Mouse (Mus musculus) cerebellum, adult 9-10 months (tissue): ENCODE data around the gene Nudcd2.
A peak's percentile ranks its signal among the peaks of the same experiment; 100 is the strongest.
"Not testable (repeated sequence)": the region's sequence is repeated elsewhere in the genome, so short reads cannot be mapped to it uniquely, and the experiment has no call there.

ENCODE experiments used
- DNase-seq: peaks from one replicate; pipeline ENCODE4 v3.0.0; 2022

Gene Nudcd2

GRCm38 (mm10) chr11:40733339-40734174 is at the start of gene Nudcd2, which contains the start of gene Hmmr:
TSS of gene Nudcd2 (plus strand) at chr11:40733667.
TSS of gene Hmmr (minus strand) at chr11:40733422.
- peak; percentile 98 for DNase-seq

- no peak for DNase-seq
Observed at GRCm38 (mm10) chr11:40690444-40691127, 42.9 kb upstream of the Nudcd2 start.

- peak; percentile 57 for DNase-seq
Observed at GRCm38 (mm10) chr11:40692101-40692509, 41.4 kb upstream of the Nudcd2 start.

- DNase-seq: peak; percentile 93
Observed at GRCm38 (mm10) chr11:40692511-40693365, 40.7 kb upstream of the Nudcd2 start.

- peak; percentile 68 for DNase-seq
Observed at GRCm38 (mm10) chr11:40693366-40693951, 40.0 kb upstream of the Nudcd2 start.

- DNase-seq: peak; percentile 85
Observed at GRCm38 (mm10) chr11:40694311-40695087, 39.0 kb upstream of the Nudcd2 start.

GRCm38 (mm10) chr11:40695103-40695502 is 38.4 kb upstream of the Nudcd2 start, which contains the start of gene Mat2b:
TSS of gene Mat2b (minus strand) at chr11:40695203.
- no peak for DNase-seq

- not testable (repeated sequence) for DNase-seq
Observed at GRCm38 (mm10) chr11:40709899-40710298, 23.6 kb upstream of the Nudcd2 start.

- no peak for DNase-seq
Observed at GRCm38 (mm10) chr11:40713858-40714257, 19.6 kb upstream of the Nudcd2 start.

GRCm38 (mm10) chr11:40715524-40715923 is 17.9 kb upstream of the Nudcd2 start:
- DNase-seq: no peak

- DNase-seq: no peak
Observed at GRCm38 (mm10) chr11:40718324-40718723, 15.1 kb upstream of the Nudcd2 start.

- DNase-seq: peak; percentile 27
Observed at GRCm38 (mm10) chr11:40732997-40733338, 499 bp upstream of the Nudcd2 start.

GRCm38 (mm10) chr11:40734251-40734752 is 835 bp downstream of the Nudcd2 start:
- no peak for DNase-seq

GRCm38 (mm10) chr11:40737369-40737768 is 3.9 kb downstream of the Nudcd2 start:
- DNase-seq: no peak

GRCm38 (mm10) chr11:40741605-40742262 is 8.3 kb downstream of the Nudcd2 start:
- no peak for DNase-seq

GRCm38 (mm10) chr11:40744348-40744747 is 10.9 kb downstream of the Nudcd2 start:
- DNase-seq: no peak

- DNase-seq: no peak
Observed at GRCm38 (mm10) chr11:40746361-40746760, 12.9 kb downstream of the Nudcd2 start.

GRCm38 (mm10) chr11:40747716-40748115 is 14.2 kb downstream of the Nudcd2 start:
- no peak for DNase-seq

GRCm38 (mm10) chr11:40753836-40754235 is 20.4 kb downstream of the Nudcd2 start:
- DNase-seq: no peak

GRCm38 (mm10) chr11:40754664-40755107 is 21.2 kb downstream of the Nudcd2 start:
- no peak for DNase-seq

- DNase-seq: peak; percentile 96
Observed at GRCm38 (mm10) chr11:40755109-40755627, 21.7 kb downstream of the Nudcd2 start, which contains the start of gene Ccng1. TSS of gene Ccng1 (minus strand) at chr11:40755311.
